Mouse (Mus musculus): ENCODE results near the gene Zscan2. TPM values are rescaled to one million over a fixed set of nuclear protein-coding genes. Genes with fewer than 3 reads are reported as not detected.

The Zscan2 gene
- polyA plus RNA-seq (2014; fragmentation: Nextera tagmentation; extraction: Ambion mirVana), result 5.6 and 5.7 TPM in 2 replicates

- Histone ChIP-seq H3K4me2 (ENCODE audit: low read length) (peak within 1 kb of the TSS; percentile 90), H3K9ac (ENCODE audit: low read length) (peak within 1 kb of the TSS; percentile 96), H3K9me3 (replicated peaks; ENCODE audit: control insufficient read depth, low read length) (no peaks in the 10 kb centered on the region), H3K27ac (ENCODE audit: low read depth, low read length) (peak within 1 kb of the TSS; percentile 91), H3K36me3 (ENCODE audit: control insufficient read depth, insufficient read depth, low read length) (peaks cover 27% of the 10 kb centered on the region), H3K4me1 (ENCODE audit: control insufficient read depth, insufficient read depth, low read length) (peaks cover 17% of the 10 kb centered on the region), H3K4me3 (ENCODE audit: low read depth, low read length) (peak within 1 kb of the TSS; percentile 83), H3K27me3 (replicated peaks; ENCODE audit: control insufficient read depth, insufficient read depth, low read length) (no peaks in the 10 kb centered on the region)
- under 1% methylated on average over 40 of the region's 40 CpGs for WGBS
- DNase-seq (ENCODE audit: low spot score) (peak; percentile 99), ATAC-seq (peak; percentile 98)
Observed at GRCm38 (mm10) chr7:80860729-80861274, at the start of gene Zscan2. Gene Zscan2, plus strand, starts transcription at chr7:80860920.

GRCm38 (mm10) chr7:80813397-80813796 is 47.3 kb upstream of the Zscan2 start:
- Histone ChIP-seq H3K4me1 (ENCODE audit: control insufficient read depth, insufficient read depth, low read length) (no peaks in the 10 kb centered on the region), H3K9me3 (replicated peaks; ENCODE audit: control insufficient read depth, low read length) (no peaks in the 10 kb centered on the region), H3K4me3 (ENCODE audit: low read depth, low read length) (no peak overlapping the region), H3K4me2 (ENCODE audit: low read length) (no peak overlapping the region), H3K27ac (ENCODE audit: low read depth, low read length) (no peak overlapping the region), H3K27me3 (replicated peaks; ENCODE audit: control insufficient read depth, insufficient read depth, low read length) (no peaks in the 10 kb centered on the region), H3K9ac (ENCODE audit: low read length) (no peak overlapping the region), H3K36me3 (ENCODE audit: control insufficient read depth, insufficient read depth, low read length) (no peaks in the 10 kb centered on the region)
- ATAC-seq, result no peak
- 94% methylated on average over 4 of the region's 4 CpGs for WGBS
- no peak for DNase-seq (ENCODE audit: low spot score)

GRCm38 (mm10) chr7:80816641-80817040 is 44.1 kb upstream of the Zscan2 start:
- no peaks in the 10 kb centered on the region for H3K9me3 ChIP-seq (replicated peaks; ENCODE audit: control insufficient read depth, low read length)
- WGBS, result 80% methylated on average over 5 of the region's 5 CpGs
- H3K4me1 ChIP-seq (ENCODE audit: control insufficient read depth, insufficient read depth, low read length), result no peaks in the 10 kb centered on the region
- no peak overlapping the region for H3K4me3 ChIP-seq (ENCODE audit: low read depth, low read length)
- no peaks in the 10 kb centered on the region for H3K36me3 ChIP-seq (ENCODE audit: control insufficient read depth, insufficient read depth, low read length)
- ATAC-seq (no peak), DNase-seq (ENCODE audit: low spot score) (no peak)
- H3K4me2 ChIP-seq (ENCODE audit: low read length), result no peak overlapping the region
- H3K9ac ChIP-seq (ENCODE audit: low read length), result no peak overlapping the region
- H3K27ac ChIP-seq (ENCODE audit: low read depth, low read length), result no peak overlapping the region
- no peaks in the 10 kb centered on the region for H3K27me3 ChIP-seq (replicated peaks; ENCODE audit: control insufficient read depth, insufficient read depth, low read length)

- ATAC-seq (no peak), DNase-seq (ENCODE audit: low spot score) (no peak)
- Histone ChIP-seq H3K9ac (ENCODE audit: low read length) (no peak overlapping the region), H3K4me3 (ENCODE audit: low read depth, low read length) (no peak overlapping the region), H3K36me3 (ENCODE audit: control insufficient read depth, insufficient read depth, low read length) (no peaks in the 10 kb centered on the region), H3K4me2 (ENCODE audit: low read length) (no peak overlapping the region), H3K27ac (ENCODE audit: low read depth, low read length) (no peak overlapping the region), H3K9me3 (replicated peaks; ENCODE audit: control insufficient read depth, low read length) (no peaks in the 10 kb centered on the region), H3K4me1 (ENCODE audit: control insufficient read depth, insufficient read depth, low read length) (no peaks in the 10 kb centered on the region), H3K27me3 (replicated peaks; ENCODE audit: control insufficient read depth, insufficient read depth, low read length) (no peaks in the 10 kb centered on the region)
- WGBS, result 83% methylated on average over 4 of the region's 4 CpGs
Observed at GRCm38 (mm10) chr7:80820838-80821237, 39.9 kb upstream of the Zscan2 start.

GRCm38 (mm10) chr7:80823267-80823666 is 37.5 kb upstream of the Zscan2 start:
- Histone ChIP-seq H3K36me3 (ENCODE audit: control insufficient read depth, insufficient read depth, low read length) (no peaks in the 10 kb centered on the region), H3K27me3 (replicated peaks; ENCODE audit: control insufficient read depth, insufficient read depth, low read length) (no peaks in the 10 kb centered on the region), H3K4me3 (ENCODE audit: low read depth, low read length) (no peak overlapping the region), H3K4me2 (ENCODE audit: low read length) (no peak overlapping the region), H3K4me1 (ENCODE audit: control insufficient read depth, insufficient read depth, low read length) (no peaks in the 10 kb centered on the region), H3K9me3 (replicated peaks; ENCODE audit: control insufficient read depth, low read length) (no peaks in the 10 kb centered on the region), H3K9ac (ENCODE audit: low read length) (no peak overlapping the region), H3K27ac (ENCODE audit: low read depth, low read length) (no peak overlapping the region)
- DNase-seq (ENCODE audit: low spot score) (no peak), ATAC-seq (no peak)
- WGBS, result 86% methylated on average over 4 of the region's 4 CpGs

- WGBS, result 82% methylated on average over 11 of the region's 11 CpGs
- Histone ChIP-seq H3K27ac (ENCODE audit: low read depth, low read length) (no peak overlapping the region), H3K9me3 (replicated peaks; ENCODE audit: control insufficient read depth, low read length) (no peaks in the 10 kb centered on the region), H3K36me3 (ENCODE audit: control insufficient read depth, insufficient read depth, low read length) (no peaks in the 10 kb centered on the region), H3K27me3 (replicated peaks; ENCODE audit: control insufficient read depth, insufficient read depth, low read length) (no peaks in the 10 kb centered on the region), H3K4me3 (ENCODE audit: low read depth, low read length) (no peak overlapping the region), H3K4me2 (ENCODE audit: low read length) (no peak overlapping the region), H3K4me1 (ENCODE audit: control insufficient read depth, insufficient read depth, low read length) (no peaks in the 10 kb centered on the region), H3K9ac (ENCODE audit: low read length) (no peak overlapping the region)
- ATAC-seq (no peak), DNase-seq (ENCODE audit: low spot score) (no peak)
Observed at GRCm38 (mm10) chr7:80823875-80824682, 36.6 kb upstream of the Zscan2 start.

GRCm38 (mm10) chr7:80825843-80826403 is 34.8 kb upstream of the Zscan2 start, which contains the start of gene Iqgap1:
Gene Iqgap1, minus strand, starts transcription at chr7:80825974.
- 81% methylated on average over 11 of the region's 11 CpGs for WGBS
- no peaks in the 10 kb centered on the region for H3K27me3 ChIP-seq (replicated peaks; ENCODE audit: control insufficient read depth, insufficient read depth, low read length)
- no peak within 1 kb of the TSS for H3K4me3 ChIP-seq (ENCODE audit: low read depth, low read length)
- H3K9me3 ChIP-seq (replicated peaks; ENCODE audit: control insufficient read depth, low read length), result no peaks in the 10 kb centered on the region
- H3K4me2 ChIP-seq (ENCODE audit: low read length), result no peak within 1 kb of the TSS
- no peaks in the 10 kb centered on the region for H3K36me3 ChIP-seq (ENCODE audit: control insufficient read depth, insufficient read depth, low read length)
- H3K9ac ChIP-seq (ENCODE audit: low read length), result no peak within 1 kb of the TSS
- ATAC-seq, result no peak
- H3K4me1 ChIP-seq (ENCODE audit: control insufficient read depth, insufficient read depth, low read length), result no peaks in the 10 kb centered on the region
- H3K27ac ChIP-seq (ENCODE audit: low read depth, low read length), result no peak within 1 kb of the TSS
- DNase-seq (ENCODE audit: low spot score), result no peak

- Histone ChIP-seq H3K9ac (ENCODE audit: low read length) (no peak overlapping the region), H3K27ac (ENCODE audit: low read depth, low read length) (no peak overlapping the region), H3K27me3 (replicated peaks; ENCODE audit: control insufficient read depth, insufficient read depth, low read length) (no peaks in the 10 kb centered on the region), H3K4me1 (ENCODE audit: control insufficient read depth, insufficient read depth, low read length) (0 out of 2 replicates have a peak, but pooled peaks cover 2% of the 10 kb centered on the region), H3K9me3 (replicated peaks; ENCODE audit: control insufficient read depth, low read length) (no peaks in the 10 kb centered on the region), H3K36me3 (ENCODE audit: control insufficient read depth, insufficient read depth, low read length) (no peaks in the 10 kb centered on the region), H3K4me2 (ENCODE audit: low read length) (no peak overlapping the region), H3K4me3 (ENCODE audit: low read depth, low read length) (no peak overlapping the region)
- WGBS, result 69% methylated on average over 18 of the region's 18 CpGs
- ATAC-seq (no peak), DNase-seq (ENCODE audit: low spot score) (peak; percentile 18)
Observed at GRCm38 (mm10) chr7:80828146-80828860, 32.4 kb upstream of the Zscan2 start.

All from forebrain, embryonic 14.5 days (tissue).